Mouse (Mus musculus): ENCODE measurements around the gene C1ql1. TPM values are rescaled to one million over a fixed set of nuclear protein-coding genes. Genes with fewer than 3 reads are reported as not detected.
A peak's percentile ranks its signal among the peaks of the same experiment; 100 is the strongest.

The C1ql1 gene
- polyA plus RNA-seq, 1 experiment from 2014 or later: 14.3 TPM

GRCm38 (mm10) chr11:102936272-102936671, 10.2 kb downstream of the C1ql1 start:
- H3K4me3 ChIP-seq (replicated peaks; ENCODE audit: low read depth, low read length): no peak overlapping the region
- H3K27me3 ChIP-seq (ENCODE audit: control insufficient read depth, insufficient read depth, low read length): 0 out of 2 replicates have a peak, but pooled peaks cover 3% of the 10 kb centered on the region
- H3K9me3 ChIP-seq (ENCODE audit: control insufficient read depth, low read length): no peaks in the 10 kb centered on the region
- no peak overlapping the region for H3K4me2 ChIP-seq (ENCODE audit: low read length)
- no peak overlapping the region for H3K27ac ChIP-seq (replicated peaks; ENCODE audit: low read depth, low read length)
- ATAC-seq (ENCODE audit: low FRiP score, low TSS enrichment) (no peak), DNase-seq (no peak)
- 59% methylated on average over 4 of the region's 4 CpGs for WGBS
- H3K4me1 ChIP-seq (ENCODE audit: control insufficient read depth, insufficient read depth, low read length): peaks cover 18% of the 10 kb centered on the region; the same call in 1 of the 2 replicates
- no peaks in the 10 kb centered on the region for H3K36me3 ChIP-seq (ENCODE audit: control insufficient read depth, insufficient read depth, low read length)
- no peak overlapping the region for H3K9ac ChIP-seq (replicated peaks; ENCODE audit: low read length)

GRCm38 (mm10) chr11:102930672-102931071, 15.8 kb downstream of the C1ql1 start:
- Histone ChIP-seq H3K9ac (replicated peaks; ENCODE audit: low read length) (no peak overlapping the region), H3K4me3 (replicated peaks; ENCODE audit: low read depth, low read length) (no peak overlapping the region), H3K27ac (replicated peaks; ENCODE audit: low read depth, low read length) (no peak overlapping the region), H3K4me2 (ENCODE audit: low read length) (no peak overlapping the region), H3K9me3 (ENCODE audit: control insufficient read depth, low read length) (no peaks in the 10 kb centered on the region), H3K36me3 (ENCODE audit: control insufficient read depth, insufficient read depth, low read length) (no peaks in the 10 kb centered on the region), H3K4me1 (ENCODE audit: control insufficient read depth, insufficient read depth, low read length) (no peaks in the 10 kb centered on the region), H3K27me3 (ENCODE audit: control insufficient read depth, insufficient read depth, low read length) (0 out of 2 replicates have a peak, but pooled peaks cover 3% of the 10 kb centered on the region)
- 94% methylated on average over 10 of the region's 10 CpGs for WGBS
- ATAC-seq (ENCODE audit: low FRiP score, low TSS enrichment) (no peak), DNase-seq (no peak)

DNA sequence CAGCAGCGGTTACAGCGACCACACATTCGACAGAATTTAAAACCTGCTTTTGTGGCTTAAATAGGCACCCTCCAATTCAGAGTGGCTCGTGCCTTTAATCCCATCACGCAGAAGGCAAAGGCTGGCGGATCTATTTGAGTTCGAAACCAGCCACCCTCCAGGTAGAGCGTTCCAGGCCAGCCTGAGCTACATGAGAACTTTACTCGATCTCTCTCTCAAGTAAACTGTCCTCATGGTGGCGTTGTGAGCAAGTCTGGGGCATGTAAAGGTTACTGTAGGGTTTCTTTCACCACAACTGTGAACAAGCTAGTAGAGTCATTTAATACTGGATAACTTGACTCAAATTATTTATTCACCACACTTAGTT, 21.2 kb downstream of the C1ql1 start:
- H3K4me2 ChIP-seq (ENCODE audit: low read length): peak overlapping the region; percentile 77
- WGBS: under 1% methylated on average over 10 of the region's 10 CpGs
- H3K9ac ChIP-seq (replicated peaks; ENCODE audit: low read length): peak overlapping the region; percentile 40; the same call in 1 of the 2 replicates
- H3K27ac ChIP-seq (replicated peaks; ENCODE audit: low read depth, low read length): peak overlapping the region; percentile 83
- H3K4me1 ChIP-seq (ENCODE audit: control insufficient read depth, insufficient read depth, low read length): peaks cover 13% of the 10 kb centered on the region; the same call in 1 of the 2 replicates
- H3K9me3 ChIP-seq (ENCODE audit: control insufficient read depth, low read length): no peaks in the 10 kb centered on the region
- no peaks in the 10 kb centered on the region for H3K36me3 ChIP-seq (ENCODE audit: control insufficient read depth, insufficient read depth, low read length)
- DNase-seq (no peak), ATAC-seq (ENCODE audit: low FRiP score, low TSS enrichment) (no peak)
- H3K4me3 ChIP-seq (replicated peaks; ENCODE audit: low read depth, low read length): peak overlapping the region; percentile 51
- H3K27me3 ChIP-seq (ENCODE audit: control insufficient read depth, insufficient read depth, low read length): no peaks in the 10 kb centered on the region

- H3K27me3 ChIP-seq (ENCODE audit: control insufficient read depth, insufficient read depth, low read length): no peaks in the 10 kb centered on the region
- ATAC-seq (ENCODE audit: low FRiP score, low TSS enrichment): peak; percentile 78; the same call in 1 of the 2 replicates
- H3K27ac ChIP-seq (replicated peaks; ENCODE audit: low read depth, low read length): peak within 1 kb of the TSS; percentile 83
- H3K4me3 ChIP-seq (replicated peaks; ENCODE audit: low read depth, low read length): peak within 1 kb of the TSS; percentile 51
- peak; percentile 99 for DNase-seq
- H3K9me3 ChIP-seq (ENCODE audit: control insufficient read depth, low read length): no peaks in the 10 kb centered on the region
- H3K9ac ChIP-seq (replicated peaks; ENCODE audit: low read length): peak within 1 kb of the TSS; percentile 40; the same call in 1 of the 2 replicates
- peaks cover 13% of the 10 kb centered on the region; the same call in 1 of the 2 replicates for H3K4me1 ChIP-seq (ENCODE audit: control insufficient read depth, insufficient read depth, low read length)
- H3K36me3 ChIP-seq (ENCODE audit: control insufficient read depth, insufficient read depth, low read length): no peaks in the 10 kb centered on the region
- H3K4me2 ChIP-seq (ENCODE audit: low read length): peak within 1 kb of the TSS; percentile 77
- under 1% methylated on average over 62 of the region's 62 CpGs for WGBS
Observed at GRCm38 (mm10) chr11:102924557-102925350, 21.7 kb downstream of the C1ql1 start, which contains the start of gene Kif18b. Kif18b (minus strand) TSS chr11:102925124.

- Histone ChIP-seq H3K4me3 (replicated peaks; ENCODE audit: low read depth, low read length) (no peak overlapping the region), H3K4me2 (ENCODE audit: low read length) (peak overlapping the region; percentile 25; the same call in 1 of the 2 replicates), H3K9me3 (ENCODE audit: control insufficient read depth, low read length) (no peaks in the 10 kb centered on the region), H3K27me3 (ENCODE audit: control insufficient read depth, insufficient read depth, low read length) (no peaks in the 10 kb centered on the region), H3K36me3 (ENCODE audit: control insufficient read depth, insufficient read depth, low read length) (no peaks in the 10 kb centered on the region), H3K9ac (replicated peaks; ENCODE audit: low read length) (no peak overlapping the region; the same call in 1 of the 2 replicates), H3K4me1 (ENCODE audit: control insufficient read depth, insufficient read depth, low read length) (peaks cover 13% of the 10 kb centered on the region; the same call in 1 of the 2 replicates), H3K27ac (replicated peaks; ENCODE audit: low read depth, low read length) (peak overlapping the region; percentile 41; the same call in 1 of the 2 replicates)
- no peak for ATAC-seq (ENCODE audit: low FRiP score, low TSS enrichment)
- 60% methylated on average over 6 of the region's 6 CpGs for WGBS
- DNase-seq: peak; percentile 4
Observed at GRCm38 (mm10) chr11:102921491-102921890, 25.0 kb downstream of the C1ql1 start.

DNA sequence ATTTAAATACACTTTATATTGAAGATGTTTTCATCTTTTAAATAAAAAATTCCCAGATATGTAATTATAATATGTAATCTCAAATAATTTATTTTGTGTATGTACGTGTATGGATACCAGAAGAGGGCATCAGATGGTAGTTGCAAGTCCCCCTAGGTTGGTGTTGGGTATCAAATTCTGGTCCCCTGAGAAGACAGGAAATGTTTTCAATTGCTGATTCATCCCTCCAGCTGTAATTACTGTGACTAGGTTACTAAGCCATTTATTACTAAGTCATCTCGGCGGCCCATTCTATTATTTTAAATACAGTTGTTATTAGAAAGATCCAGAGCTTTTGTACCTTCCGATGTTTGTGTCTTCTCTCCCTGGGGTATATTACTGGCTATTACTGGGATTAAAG, 28.4 kb downstream of the C1ql1 start:
- H3K27me3 ChIP-seq (ENCODE audit: control insufficient read depth, insufficient read depth, low read length): no peaks in the 10 kb centered on the region
- H3K27ac ChIP-seq (replicated peaks; ENCODE audit: low read depth, low read length): no peak overlapping the region
- 0 out of 2 replicates have a peak, but pooled peaks cover 9% of the 10 kb centered on the region for H3K4me1 ChIP-seq (ENCODE audit: control insufficient read depth, insufficient read depth, low read length)
- no peak overlapping the region for H3K9ac ChIP-seq (replicated peaks; ENCODE audit: low read length)
- H3K9me3 ChIP-seq (ENCODE audit: control insufficient read depth, low read length): no peaks in the 10 kb centered on the region
- DNase-seq (no peak), ATAC-seq (ENCODE audit: low FRiP score, low TSS enrichment) (no peak)
- H3K4me2 ChIP-seq (ENCODE audit: low read length): no peak overlapping the region
- no peak overlapping the region for H3K4me3 ChIP-seq (replicated peaks; ENCODE audit: low read depth, low read length)
- H3K36me3 ChIP-seq (ENCODE audit: control insufficient read depth, insufficient read depth, low read length): no peaks in the 10 kb centered on the region
- 79% methylated on average over 4 of the region's 4 CpGs for WGBS

DNA sequence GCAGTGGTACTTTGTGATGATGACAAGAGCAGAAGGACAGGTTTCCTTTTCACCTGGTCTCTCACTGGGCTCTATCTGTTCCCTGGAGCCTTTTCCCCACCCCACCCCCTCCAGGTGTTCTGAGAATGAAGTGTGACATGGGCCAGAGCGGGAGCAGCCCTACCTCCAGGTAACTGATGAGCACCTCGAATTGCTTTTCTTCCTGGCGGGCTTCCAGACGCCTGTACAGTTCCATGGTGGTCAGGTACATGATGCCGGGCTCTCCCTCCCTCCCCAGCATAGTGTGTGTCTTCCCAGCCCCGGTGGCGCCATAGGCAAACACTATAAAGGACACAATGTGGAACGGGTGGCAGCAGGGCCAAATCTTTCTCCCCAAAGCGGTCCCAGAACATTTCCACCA, 31.1 kb downstream of the C1ql1 start:
- no peaks in the 10 kb centered on the region for H3K9me3 ChIP-seq (ENCODE audit: control insufficient read depth, low read length)
- no peaks in the 10 kb centered on the region for H3K4me1 ChIP-seq (ENCODE audit: control insufficient read depth, insufficient read depth, low read length)
- H3K27me3 ChIP-seq (ENCODE audit: control insufficient read depth, insufficient read depth, low read length): no peaks in the 10 kb centered on the region
- no peak for DNase-seq
- no peaks in the 10 kb centered on the region for H3K36me3 ChIP-seq (ENCODE audit: control insufficient read depth, insufficient read depth, low read length)
- WGBS: 92% methylated on average over 9 of the region's 9 CpGs
- H3K4me3 ChIP-seq (replicated peaks; ENCODE audit: low read depth, low read length): no peak overlapping the region
- ATAC-seq (ENCODE audit: low FRiP score, low TSS enrichment): no peak
- no peak overlapping the region for H3K27ac ChIP-seq (replicated peaks; ENCODE audit: low read depth, low read length)
- H3K4me2 ChIP-seq (ENCODE audit: low read length): no peak overlapping the region
- H3K9ac ChIP-seq (replicated peaks; ENCODE audit: low read length): no peak overlapping the region

- peaks cover 10% of the 10 kb centered on the region; the same call in 1 of the 2 replicates for H3K36me3 ChIP-seq (ENCODE audit: control insufficient read depth, insufficient read depth, low read length)
- no peak overlapping the region for H3K27ac ChIP-seq (replicated peaks; ENCODE audit: low read depth, low read length)
- H3K4me3 ChIP-seq (replicated peaks; ENCODE audit: low read depth, low read length): no peak overlapping the region
- H3K9me3 ChIP-seq (ENCODE audit: control insufficient read depth, low read length): no peaks in the 10 kb centered on the region
- H3K9ac ChIP-seq (replicated peaks; ENCODE audit: low read length): no peak overlapping the region
- no peak for DNase-seq
- ATAC-seq (ENCODE audit: low FRiP score, low TSS enrichment): no peak
- H3K4me2 ChIP-seq (ENCODE audit: low read length): no peak overlapping the region
- WGBS: 66% methylated on average over 7 of the region's 7 CpGs
- H3K4me1 ChIP-seq (ENCODE audit: control insufficient read depth, insufficient read depth, low read length): no peaks in the 10 kb centered on the region
- no peaks in the 10 kb centered on the region for H3K27me3 ChIP-seq (ENCODE audit: control insufficient read depth, insufficient read depth, low read length)
Observed at GRCm38 (mm10) chr11:102911376-102911775, 35.1 kb downstream of the C1ql1 start.
